ENCODE assay signal across 15 mouse cellular contexts in the genomic region with DNA sequence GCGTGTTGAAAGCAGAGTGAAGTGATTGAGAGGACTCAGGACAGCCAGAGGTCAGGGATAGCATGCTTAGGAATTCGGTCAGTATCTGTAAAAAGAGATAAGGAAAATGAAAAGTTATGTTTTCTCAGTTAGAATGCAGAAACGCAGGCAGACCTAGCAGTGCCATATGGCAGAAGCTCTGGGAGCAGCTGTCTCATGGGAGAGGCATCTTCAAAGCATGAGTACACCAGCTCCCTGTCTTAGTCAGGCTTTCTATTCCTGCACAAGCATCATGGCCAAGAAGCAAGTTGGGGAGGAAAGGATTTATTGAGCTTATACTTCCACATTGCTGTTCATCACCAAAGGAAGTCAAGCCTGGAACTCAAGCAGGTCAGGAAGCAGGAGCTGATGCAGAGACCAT. TPM values are rescaled to one million over a fixed set of nuclear protein-coding genes. Genes with fewer than 3 reads are reported as not detected.
DNase-seq lines count a peak whose midpoint lies in the region; ATAC-seq and TF ChIP-seq lines count a peak whose summit lies in the region.
"Had no signal": no experiment of that assay in that cellular context is flagged by ENCODE, and none has a peak within 500 bp of the region (broad histone marks: within the 10 kb centered on the region; RNA-seq: fewer than 3 reads in every experiment).

No protein-coding gene starts in this region.

- whole genome bisulfite sequencing in forebrain, postnatal 0 days: 75% methylated on average over 3 of the region's 3 CpGs
- 87% methylated on average over 3 of the region's 3 CpGs for WGBS in forebrain, embryonic 11.5 days
- WGBS in midbrain, embryonic 11.5 days: 80% methylated on average over 3 of the region's 3 CpGs

- DNase-seq in forebrain, postnatal 0 days: peak; percentile 67
- no peak for DNase-seq in forebrain, embryonic 11.5 days (ENCODE audit: low spot score)
- peak; percentile 72 to 80 for DNase-seq in left cerebral cortex, adult 18-20 months (ENCODE audit: low spot score in 2 of 2)
- DNase-seq in right cerebral cortex, postnatal 25 days: peak; percentile 83
- no peak for DNase-seq in midbrain, embryonic 11.5 days (ENCODE audit: low spot score, missing footprints)
- DNase-seq in neural tube, embryonic 10.5 days (ENCODE audit: extremely low spot score, low spot score): no peak
- no peak for DNase-seq in adrenal gland, adult 18-20 months (ENCODE audit: low spot score in 2 of 2)
- DNase-seq: cerebellum, postnatal 36 days; gastrocnemius, postnatal 10 days; kidney, postnatal 36 days; lung, adult 2 months; spleen, adult 18-20 months had no signal

- ATAC-seq in forebrain, postnatal 0 days: peak; percentile 69
- no peak for ATAC-seq in forebrain, embryonic 11.5 days (replicated peaks; ENCODE audit: low FRiP score)
- peak; percentile 79 for ATAC-seq in frontal cortex, adult (ENCODE audit: low TSS enrichment)
- no peak for ATAC-seq in midbrain, embryonic 11.5 days (ENCODE audit: low FRiP score)

- H3K4me1 ChIP-seq in forebrain, postnatal 0 days (ENCODE audit: insufficient read depth): no peaks in the 10 kb centered on the region
- H3K4me1 ChIP-seq in forebrain, embryonic 11.5 days (replicated peaks; ENCODE audit: control insufficient read depth, insufficient read depth, low read length): no peaks in the 10 kb centered on the region
- peaks cover 2% of the 10 kb centered on the region; the same call in 1 of the 2 replicates for H3K4me1 ChIP-seq in midbrain, embryonic 11.5 days (ENCODE audit: control insufficient read depth, insufficient read depth, low read length)
- H3K4me1 ChIP-seq: limb, embryonic 15.5 days had no signal

- no peak for TF ChIP-seq CTCF in forebrain, postnatal 0 days (IDR thresholded peaks at IDR 0.05; ENCODE audit: low read depth)

- no peak overlapping the region for H3K9ac ChIP-seq in forebrain, postnatal 0 days
- no peak overlapping the region for H3K9ac ChIP-seq in forebrain, embryonic 11.5 days (ENCODE audit: low read length)
- no peak overlapping the region for H3K9ac ChIP-seq in midbrain, embryonic 11.5 days (ENCODE audit: low read length)
- H3K9ac ChIP-seq: limb, embryonic 15.5 days had no signal

- no peaks in the 10 kb centered on the region for H3K9me3 ChIP-seq in forebrain, postnatal 0 days (ENCODE audit: low read length)
- no peaks in the 10 kb centered on the region for H3K9me3 ChIP-seq in forebrain, embryonic 11.5 days (ENCODE audit: control insufficient read depth, low read length)
- no peaks in the 10 kb centered on the region for H3K9me3 ChIP-seq in midbrain, embryonic 11.5 days (ENCODE audit: control insufficient read depth, low read length)
- H3K9me3 ChIP-seq: limb, embryonic 15.5 days had no signal

- H3K36me3 ChIP-seq in forebrain, postnatal 0 days (ENCODE audit: insufficient read depth): no peaks in the 10 kb centered on the region
- H3K36me3 ChIP-seq in forebrain, embryonic 11.5 days (ENCODE audit: control insufficient read depth, insufficient read depth, low read length): no peaks in the 10 kb centered on the region
- no peaks in the 10 kb centered on the region for H3K36me3 ChIP-seq in midbrain, embryonic 11.5 days (ENCODE audit: control insufficient read depth, insufficient read depth, low read length)
- H3K36me3 ChIP-seq: limb, embryonic 15.5 days had no signal

- no peak overlapping the region for H3K4me2 ChIP-seq in forebrain, postnatal 0 days (ENCODE audit: low read depth)
- H3K4me2 ChIP-seq in forebrain, embryonic 11.5 days (ENCODE audit: low read depth, low read length, severe bottlenecking): no peak overlapping the region
- no peak overlapping the region for H3K4me2 ChIP-seq in midbrain, embryonic 11.5 days
- H3K4me2 ChIP-seq: heart, embryonic 11.5 days; limb, embryonic 15.5 days had no signal

- H3K27ac ChIP-seq in forebrain, postnatal 0 days (ENCODE audit: low read depth, low read length): no peak overlapping the region
- no peak overlapping the region for H3K27ac ChIP-seq in forebrain, embryonic 11.5 days (ENCODE audit: low read depth, low read length)
- H3K27ac ChIP-seq in midbrain, embryonic 11.5 days (ENCODE audit: low read depth, low read length): no peak overlapping the region
- H3K27ac ChIP-seq: limb, embryonic 15.5 days had no signal

- no peak overlapping the region for H3K4me3 ChIP-seq in forebrain, postnatal 0 days (ENCODE audit: low read depth, low read length)
- H3K4me3 ChIP-seq in forebrain, embryonic 11.5 days (ENCODE audit: low read depth, low read length): no peak overlapping the region
- no peak overlapping the region for H3K4me3 ChIP-seq in midbrain, embryonic 11.5 days (ENCODE audit: low read depth, low read length)
- H3K4me3 ChIP-seq: limb, embryonic 15.5 days had no signal

- H3K27me3 ChIP-seq in forebrain, postnatal 0 days (ENCODE audit: insufficient read depth, low read length): no peaks in the 10 kb centered on the region
- no peaks in the 10 kb centered on the region for H3K27me3 ChIP-seq in forebrain, embryonic 11.5 days (ENCODE audit: control insufficient read depth, insufficient read depth, low read length)
- no peaks in the 10 kb centered on the region for H3K27me3 ChIP-seq in midbrain, embryonic 11.5 days (ENCODE audit: control insufficient read depth, insufficient read depth, low read length)
- H3K27me3 ChIP-seq: limb, embryonic 15.5 days had no signal

RNA-seq across cellular contexts. Expression of a gene that starts 8.0 kb away (rescaled TPM):
- 42.0 and 46.7 TPM in 2 replicates for total RNA-seq in forebrain, postnatal 0 days (2014; rRNA removed)
- polyA plus RNA-seq in forebrain, postnatal 0 days (2015; fragmentation: Nextera tagmentation; extraction: Ambion mirVana): 15.3 and 20.8 TPM in 2 replicates
- polyA plus RNA-seq in forebrain, embryonic 11.5 days (2014; fragmentation: Nextera tagmentation; extraction: Ambion mirVana): 40.4 and 43.6 TPM in 2 replicates
- total RNA-seq in left cerebral cortex, adult 18-20 months (2021): 10 to 100 TPM; 44.8 to 52.9 TPM
- 31.4 and 33.9 TPM in 2 replicates for polyA plus RNA-seq in midbrain, embryonic 11.5 days (2014; fragmentation: Nextera tagmentation; extraction: Ambion mirVana)
- total RNA-seq in adrenal gland, adult 18-20 months (2021): 10 to 100 TPM; 44.2 to 59.8 TPM

Comparison
In these comparisons a context has a peak if more than half of its experiments do, and no peak if none do; other contexts are left out.
1. ATAC-seq: peak in forebrain, postnatal 0 days (single experiment) and frontal cortex, adult (single experiment); none in forebrain, embryonic 11.5 days (single experiment) and midbrain, embryonic 11.5 days (single experiment).
2. DNase-seq: peak in forebrain, postnatal 0 days (single experiment), left cerebral cortex, adult 18-20 months (2 of 2) and right cerebral cortex, postnatal 25 days (single experiment); none in forebrain, embryonic 11.5 days (single experiment), midbrain, embryonic 11.5 days (single experiment), neural tube, embryonic 10.5 days (single experiment) and adrenal gland, adult 18-20 months (0 of 2).